Mouse (Mus musculus) mouse trophoblast stem cell (cell line): Measurements from ENCODE around the gene Brms1l.
"Not testable (repeated sequence)": the region's sequence is repeated elsewhere in the genome, so short reads cannot be mapped to it uniquely, and the experiment has no call there.

Experiments
- in situ Hi-C, 2 experiments: fragments of 300-500 bp; cut with MseI, MboI; formaldehyde crosslinking; loops; 2 replicates in 1 of 2; 3 replicates in 1 of 2; pipeline ENCODE4 v1.15.1; 2025

Brms1l gene

GRCm38 (mm10) chr12:55836199-55836951 lies at the start of gene Brms1l:
Gene Brms1l, plus strand, starts transcription at chr12:55836324.
- in situ Hi-C loops: no loop called here

- in situ Hi-C loops: not testable (repeated sequence)
These were observed 41.6 kb upstream of the Brms1l start for GRCm38 (mm10) chr12:55794485-55794884.

GRCm38 (mm10) chr12:55797103-55797502 lies 39.0 kb upstream of the Brms1l start:
- in situ Hi-C loops: no loop called here

- in situ Hi-C loops: no loop called here
These were observed 37.4 kb upstream of the Brms1l start for GRCm38 (mm10) chr12:55798745-55799144.

- in situ Hi-C loops: no loop called here
These were observed 36.0 kb upstream of the Brms1l start for GRCm38 (mm10) chr12:55800144-55800543.

- in situ Hi-C loops: no loop called here
These were observed 35.0 kb upstream of the Brms1l start for GRCm38 (mm10) chr12:55801131-55801530.

- in situ Hi-C loops: no loop called here
These were observed 31.1 kb upstream of the Brms1l start for GRCm38 (mm10) chr12:55805035-55805434.

- in situ Hi-C loops: no loop called here
These were observed 19.6 kb upstream of the Brms1l start for GRCm38 (mm10) chr12:55816488-55816887.

GRCm38 (mm10) chr12:55820119-55820660 lies 15.9 kb upstream of the Brms1l start:
- in situ Hi-C loops: no loop called here

GRCm38 (mm10) chr12:55820661-55821314 lies 15.3 kb upstream of the Brms1l start, which contains the start of gene Ralgapa1:
Gene Ralgapa1, minus strand, starts transcription at chr12:55821167.
- in situ Hi-C loops: no loop called here

- in situ Hi-C loops: no loop called here
These were observed 12.1 kb upstream of the Brms1l start for GRCm38 (mm10) chr12:55824027-55824426.

- in situ Hi-C loops: no loop called here
These were observed 10.6 kb upstream of the Brms1l start for GRCm38 (mm10) chr12:55825537-55825936.

- in situ Hi-C loops: no loop called here
These were observed 5.0 kb upstream of the Brms1l start for GRCm38 (mm10) chr12:55831101-55831500.

GRCm38 (mm10) chr12:55832961-55833360 lies 3.2 kb upstream of the Brms1l start:
- in situ Hi-C loops: no loop called here

GRCm38 (mm10) chr12:55833906-55834625 lies 2.1 kb upstream of the Brms1l start:
- in situ Hi-C loops: no loop called here

- in situ Hi-C loops: no loop called here
These were observed 1.2 kb upstream of the Brms1l start for GRCm38 (mm10) chr12:55834891-55835290.

- in situ Hi-C loops: no loop called here
These were observed 296 bp upstream of the Brms1l start for GRCm38 (mm10) chr12:55835857-55836198.

GRCm38 (mm10) chr12:55837495-55837894 lies 1.4 kb downstream of the Brms1l start:
- in situ Hi-C loops: no loop called here

GRCm38 (mm10) chr12:55846741-55847140 lies 10.6 kb downstream of the Brms1l start:
- in situ Hi-C loops: no loop called here

GRCm38 (mm10) chr12:55847851-55848250 lies 11.7 kb downstream of the Brms1l start:
- in situ Hi-C loops: no loop called here

GRCm38 (mm10) chr12:55850650-55851049 lies 14.5 kb downstream of the Brms1l start:
- in situ Hi-C loops: no loop called here
